Mouse (Mus musculus) myocyte (in vitro differentiated cells): ENCODE results near the gene Cracr2b. TPM values are rescaled to one million over a fixed set of nuclear protein-coding genes. Genes with fewer than 3 reads are reported as not detected.

Experiments used
- H3K27me3 ChIP-seq: one replicate; pipeline ENCODE4 v1.6.1; 2011; ENCODE audit not compliant: control insufficient read depth, insufficient read depth, insufficient read length
- H3K36me3 ChIP-seq: one replicate; pipeline ENCODE4 v1.6.1; 2011; ENCODE audit not compliant: control insufficient read depth, insufficient read depth
- H3K4me2 ChIP-seq: one replicate; pipeline ENCODE4 v1.6.1; 2011; ENCODE audit warnings: low read depth, control low read depth
- H3K4me3 ChIP-seq: one replicate; pipeline ENCODE4 v1.5.1; 2011; ENCODE audit warnings: mild to moderate bottlenecking, control low read depth, moderate library complexity
- H3K79me2 ChIP-seq: one replicate; pipeline ENCODE4 v1.6.1; 2011; ENCODE audit not compliant: control insufficient read depth, insufficient read depth
- H3ac ChIP-seq: one replicate; pipeline ENCODE4 v1.6.1; 2011; ENCODE audit not compliant: control insufficient read depth, insufficient read length
- CEBPB ChIP-seq: IDR thresholded peaks from 2 replicates; pipeline ENCODE4 v1.6.1; 2011; ENCODE audit warnings: mild to moderate bottlenecking, moderate library complexity; ENCODE audit not compliant: poor library complexity, insufficient read depth, severe bottlenecking
- E2F4 ChIP-seq: IDR thresholded peaks from one replicate; pipeline ENCODE4 v1.6.1; 2011; ENCODE audit warnings: mild to moderate bottlenecking, control low read depth, moderate library complexity; ENCODE audit not compliant: insufficient read depth
- MAX ChIP-seq: IDR thresholded peaks from one replicate; pipeline ENCODE4 v1.6.1; 2011; ENCODE audit warnings: low read depth, mild to moderate bottlenecking, control low read depth
- MYOD1 ChIP-seq, 3 experiments: IDR thresholded peaks; one replicate each; pipeline ENCODE4 v1.6.1; 2011; ENCODE audit warnings: control low read depth in 2 of 3, low read depth in 2 of 3, mild to moderate bottlenecking in 2 of 3, moderate library complexity in 1 of 3; ENCODE audit not compliant: insufficient read length in 2 of 3, control insufficient read depth in 1 of 3
- MYOG ChIP-seq, 3 experiments: IDR thresholded peaks; one replicate each; pipeline ENCODE4 v1.6.1; 2011; ENCODE audit warnings: control low read depth in 2 of 3, low read depth in 2 of 3, mild to moderate bottlenecking in 2 of 3; ENCODE audit not compliant: insufficient read length in 2 of 3, control insufficient read depth in 1 of 3, insufficient read depth in 1 of 3
- POLR2A ChIP-seq: IDR thresholded peaks from one replicate; pipeline ENCODE4 v1.6.1; 2011; ENCODE audit warnings: low read depth, mild to moderate bottlenecking, control low read depth, moderate library complexity; ENCODE audit not compliant: insufficient read length
- POLR2AphosphoS2 ChIP-seq: IDR thresholded peaks from one replicate; pipeline ENCODE4 v1.6.1; 2011; ENCODE audit warnings: low read depth, control low read depth; ENCODE audit not compliant: insufficient read length
- REST ChIP-seq: IDR thresholded peaks from one replicate; pipeline ENCODE4 v1.6.1; 2011; ENCODE audit warnings: mild to moderate bottlenecking, control low read depth, moderate library complexity; ENCODE audit not compliant: insufficient read depth, insufficient read length
- SRF ChIP-seq: IDR thresholded peaks from one replicate; pipeline ENCODE4 v1.6.1; 2011; ENCODE audit warnings: low read depth; ENCODE audit not compliant: control insufficient read depth, insufficient read length
- TCF12 ChIP-seq: IDR thresholded peaks from one replicate; pipeline ENCODE4 v1.6.1; 2011; ENCODE audit warnings: mild to moderate bottlenecking, control low read depth; ENCODE audit not compliant: poor library complexity, insufficient read depth, severe bottlenecking
- TCF3 ChIP-seq: IDR thresholded peaks from one replicate; pipeline ENCODE4 v1.6.1; 2011; ENCODE audit warnings: low read depth, control low read depth; ENCODE audit not compliant: insufficient read length
- USF1 ChIP-seq: IDR thresholded peaks from one replicate; pipeline ENCODE4 v1.6.1; 2011; ENCODE audit warnings: low read depth, mild to moderate bottlenecking, control low read depth, moderate library complexity
- polyA plus RNA-seq: library from polyadenylated mRNA; unstranded; fragments of >200 nt; fragmentation: generic; extraction: Trizol; gene quantifications from one replicate; pipeline ENCODE4 v1.2.1, GENCODE M21; 2012; ENCODE audit warnings: missing spikeins

Cracr2b gene
- polyA plus RNA-seq: 2.4 TPM

DNA sequence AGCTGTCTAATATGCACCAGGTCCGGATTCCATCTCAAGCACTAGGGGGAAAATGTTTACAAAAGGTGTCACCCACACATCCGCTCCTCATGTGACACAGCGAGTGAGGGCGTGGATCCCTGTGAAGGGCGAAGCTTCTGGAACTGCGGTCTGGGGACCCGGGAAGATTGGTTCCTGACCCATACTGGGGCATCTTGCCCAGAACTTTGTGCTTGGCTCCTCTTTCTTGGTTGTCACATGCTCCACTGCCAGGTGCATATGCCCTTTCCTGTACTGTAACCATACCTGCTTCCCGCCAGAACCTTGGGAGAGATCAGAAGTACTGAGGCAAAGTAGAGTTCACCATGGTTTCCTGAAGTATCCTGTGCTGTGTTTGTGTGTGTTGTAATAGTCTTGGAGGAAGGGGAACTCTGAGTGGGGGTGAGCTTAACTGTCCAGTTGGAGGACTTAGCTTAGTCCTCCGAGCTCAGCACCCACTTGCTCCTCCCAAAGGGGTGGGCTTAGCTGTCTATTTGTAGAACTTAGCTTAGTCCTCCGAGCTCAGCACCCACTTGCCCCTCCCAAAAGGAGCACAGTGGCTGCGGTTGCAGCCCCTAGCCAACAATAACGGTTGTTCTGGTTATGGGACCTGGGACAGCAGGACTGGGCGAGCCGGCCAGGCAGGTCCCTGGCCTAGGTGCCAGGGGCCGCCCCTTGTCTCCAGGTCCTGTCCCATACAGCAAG is at the start of gene Cracr2b:
Gene Cracr2b (plus strand): TSS at position 704 of the 723 bp plus-strand sequence.
- Histone ChIP-seq H3K4me2 (peak within 1 kb of the TSS; percentile 12), H3K4me3 (no peak within 1 kb of the TSS), H3K79me2 (no peaks in the 10 kb centered on the region), H3K27me3 (no peaks in the 10 kb centered on the region), H3ac (no peak within 1 kb of the TSS), H3K36me3 (no peaks in the 10 kb centered on the region)
- TF ChIP-seq MYOG (IDR thresholded peaks at IDR 0.05; ENCODE audit: control insufficient read depth in 1 of 3, insufficient read depth in 1 of 3, insufficient read length in 2 of 3, low read depth in 2 of 3) (no peak), USF1 (no peak), MYOD1 (IDR thresholded peaks at IDR 0.05; ENCODE audit: control insufficient read depth in 1 of 3, insufficient read length in 2 of 3, low read depth in 2 of 3) (no peak), CEBPB (no peak), SRF (no peak), POLR2AphosphoS2 (no peak), TCF12 (no peak), TCF3 (no peak), MAX (no peak), E2F4 (no peak), POLR2A (no peak), REST (no peak)

GRCm38 (mm10) chr7:141411667-141412066 is 49.2 kb upstream of the Cracr2b start:
- Histone ChIP-seq H3K4me3 (no peak overlapping the region), H3K79me2 (no peaks in the 10 kb centered on the region), H3K4me2 (no peak overlapping the region), H3K27me3 (no peaks in the 10 kb centered on the region), H3K36me3 (no peaks in the 10 kb centered on the region), H3ac (no peak overlapping the region)
- TF ChIP-seq TCF12: no peak

DNA sequence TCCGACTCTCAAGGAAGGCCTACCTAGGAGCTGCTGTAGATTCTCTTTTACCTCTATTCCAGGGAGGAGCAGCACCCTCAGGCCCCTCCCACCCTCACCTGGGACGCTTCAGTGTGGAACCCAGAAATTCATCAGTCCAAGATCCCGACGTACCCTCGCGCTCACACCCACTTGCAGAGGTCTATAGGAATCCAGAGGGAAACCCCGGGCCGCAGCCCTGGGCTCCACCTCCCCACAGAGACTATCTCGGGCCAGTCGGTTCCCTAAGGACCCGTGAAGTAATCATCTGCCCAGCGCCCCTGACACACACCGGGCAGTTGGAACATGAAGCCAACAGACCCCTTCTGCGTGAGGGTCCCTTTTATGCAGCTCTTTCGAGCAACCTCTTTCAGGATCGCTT is 47.6 kb upstream of the Cracr2b start:
- no peaks in the 10 kb centered on the region for H3K79me2 ChIP-seq
- H3K27me3 ChIP-seq: no peaks in the 10 kb centered on the region
- H3ac ChIP-seq: peak overlapping the region; percentile 16
- H3K4me2 ChIP-seq: peak overlapping the region; percentile 86
- no peaks in the 10 kb centered on the region for H3K36me3 ChIP-seq
- no peak for TF ChIP-seq TCF3
- TF ChIP-seq POLR2A: no peak
- no peak for TF ChIP-seq MAX
- no peak for TF ChIP-seq CEBPB
- TF ChIP-seq MYOG (IDR thresholded peaks at IDR 0.05; ENCODE audit: control insufficient read depth in 1 of 3, insufficient read depth in 1 of 3, insufficient read length in 2 of 3, low read depth in 2 of 3): no peak
- no peak for TF ChIP-seq SRF
- TF ChIP-seq MYOD1 (IDR thresholded peaks at IDR 0.05; ENCODE audit: control insufficient read depth in 1 of 3, insufficient read length in 2 of 3, low read depth in 2 of 3): no peak
- peak overlapping the region; percentile 69 for H3K4me3 ChIP-seq

DNA sequence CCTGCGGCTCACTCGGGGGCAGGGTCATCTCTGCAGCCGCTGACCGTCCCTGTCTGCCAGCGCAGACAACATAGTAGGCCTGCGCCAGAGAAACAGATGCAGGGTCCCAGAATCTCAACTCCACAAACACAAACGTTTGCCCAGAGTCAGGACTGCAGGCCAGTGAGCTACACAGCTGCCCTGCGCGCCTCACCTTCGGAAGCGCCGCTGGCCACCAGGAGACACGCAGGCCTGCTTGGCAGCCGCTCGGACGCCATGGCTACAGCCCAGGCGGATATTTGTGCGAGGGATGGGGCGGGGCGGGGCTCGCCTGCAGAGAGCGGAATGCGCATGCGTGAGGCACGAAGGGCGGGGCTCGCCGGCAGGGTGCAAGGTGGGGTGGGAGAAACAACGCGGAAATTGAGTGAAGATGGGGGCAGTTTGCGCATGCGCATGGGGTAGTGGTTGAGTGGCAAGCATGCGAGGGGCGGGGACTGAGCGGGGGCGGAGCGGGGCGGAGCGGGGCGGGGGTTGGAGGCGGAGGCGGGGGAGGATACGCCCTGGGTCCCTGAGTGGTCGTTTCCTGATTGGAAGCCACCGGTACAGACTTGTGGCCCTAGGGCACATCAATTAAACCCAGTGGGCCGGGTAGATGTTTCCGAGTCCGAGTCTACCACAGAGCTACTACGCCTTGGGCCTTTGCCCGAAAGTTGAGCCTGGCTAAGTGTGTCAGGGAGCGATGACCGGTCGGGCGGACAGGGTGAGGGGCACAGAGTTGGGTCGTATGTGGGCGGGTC is 46.9 kb upstream of the Cracr2b start, which contains the start of gene Gatd1:
Gene Gatd1 (minus strand): TSS at position 328 of the 776 bp plus-strand sequence.
- TF ChIP-seq MYOD1 (IDR thresholded peaks at IDR 0.05; ENCODE audit: control insufficient read depth in 1 of 3, insufficient read length in 2 of 3, low read depth in 2 of 3): peak in 1 of 3 experiments; percentile 47
- no peak for TF ChIP-seq MYOG (IDR thresholded peaks at IDR 0.05; ENCODE audit: control insufficient read depth in 1 of 3, insufficient read depth in 1 of 3, insufficient read length in 2 of 3, low read depth in 2 of 3)
- TF ChIP-seq REST: peak; percentile 21
- TF ChIP-seq POLR2A: peak; percentile 96
- peak; percentile 90 for TF ChIP-seq POLR2AphosphoS2
- no peak for TF ChIP-seq SRF
- Histone ChIP-seq H3K4me3 (peak within 1 kb of the TSS; percentile 69), H3K4me2 (peak within 1 kb of the TSS; percentile 94), H3K27me3 (no peaks in the 10 kb centered on the region), H3K79me2 (no peaks in the 10 kb centered on the region), H3ac (peak within 1 kb of the TSS; percentile 16), H3K36me3 (no peaks in the 10 kb centered on the region)

DNA sequence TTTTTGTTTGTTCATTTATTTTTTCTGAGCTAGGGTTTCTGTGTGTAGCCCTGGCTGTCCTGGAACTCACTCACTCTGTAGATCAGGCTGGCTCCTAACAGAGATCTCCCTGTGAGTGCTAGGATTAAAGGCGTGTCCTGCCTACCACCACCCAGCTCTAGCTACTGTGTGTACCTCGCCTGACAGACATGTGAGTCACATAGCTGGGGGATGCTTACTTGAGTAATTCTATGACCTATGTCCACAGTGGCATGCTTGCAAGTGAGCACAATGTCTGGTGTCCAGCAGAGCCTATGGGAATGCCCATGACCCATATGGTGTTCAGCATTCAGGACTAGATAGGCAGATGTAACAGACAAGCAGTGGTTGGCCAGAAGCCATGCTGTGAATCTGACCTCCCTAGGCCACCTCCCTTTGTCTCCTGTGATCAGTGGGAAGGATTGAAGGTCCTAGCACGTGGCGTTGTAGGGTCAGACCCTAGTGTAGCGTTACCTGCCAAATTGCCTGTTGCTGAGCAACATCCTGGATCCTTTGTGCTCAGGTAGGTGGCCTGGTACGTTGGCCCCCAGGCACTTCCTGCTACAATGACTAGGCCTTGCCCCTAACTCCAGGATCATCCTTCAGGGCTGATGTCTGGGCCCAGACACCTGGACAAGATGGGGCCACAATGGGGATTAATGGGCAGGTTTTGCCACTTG is 44.6 kb upstream of the Cracr2b start:
- H3K36me3 ChIP-seq: no peaks in the 10 kb centered on the region
- no peak overlapping the region for H3K4me2 ChIP-seq
- H3ac ChIP-seq: no peak overlapping the region
- H3K79me2 ChIP-seq: no peaks in the 10 kb centered on the region
- TF ChIP-seq USF1: no peak
- TF ChIP-seq MYOD1 (IDR thresholded peaks at IDR 0.05; ENCODE audit: control insufficient read depth in 1 of 3, insufficient read length in 2 of 3, low read depth in 2 of 3): no peak
- TF ChIP-seq TCF12: no peak
- no peak for TF ChIP-seq E2F4
- no peak for TF ChIP-seq MYOG (IDR thresholded peaks at IDR 0.05; ENCODE audit: control insufficient read depth in 1 of 3, insufficient read depth in 1 of 3, insufficient read length in 2 of 3, low read depth in 2 of 3)
- no peak for TF ChIP-seq MAX
- TF ChIP-seq POLR2A: no peak
- no peak for TF ChIP-seq SRF
- no peak overlapping the region for H3K4me3 ChIP-seq
- no peaks in the 10 kb centered on the region for H3K27me3 ChIP-seq
